Mouse (Mus musculus) MEL (cell line): ENCODE results near the gene Cox5b. TPM values are rescaled to one million over a fixed set of nuclear protein-coding genes. Genes with fewer than 3 reads are reported as not detected.

Experiments used
- DNase-seq: peaks from one replicate; pipeline ENCODE4 v3.0.0; 2011; ENCODE audit warnings: low read depth, low spot score
- H3K27ac ChIP-seq: 2 replicates; pipeline ENCODE4 v1.5.1; 2012; ENCODE audit warnings: low read depth, mild to moderate bottlenecking, control low read depth, low read length, moderate library complexity; ENCODE audit not compliant: control insufficient read depth
- H3K27me3 ChIP-seq, 2 experiments: fragments of 150-350 bp in 1 of 2; sonication (generic) in 1 of 2; 2 replicates each; pipeline ENCODE4 v1.6.1; 2012; ENCODE audit warnings: low read length in 2 of 2, mild to moderate bottlenecking in 2 of 2, improper control_type of control experiment in 1 of 2, moderate library complexity in 1 of 2; ENCODE audit not compliant: insufficient read depth in 2 of 2, control insufficient read depth in 1 of 2
- H3K36me3 ChIP-seq, 2 experiments: 2 replicates each; pipeline ENCODE4 v1.6.1; 2012 to 2014; ENCODE audit warnings: low read length in 2 of 2, improper control_type of control experiment in 1 of 2, inconsistent platforms in 1 of 2, mild to moderate bottlenecking in 1 of 2; ENCODE audit not compliant: insufficient read depth in 2 of 2, control insufficient read depth in 1 of 2
- H3K4me1 ChIP-seq, 2 experiments: fragments of 150-350 bp in 1 of 2; sonication (generic) in 1 of 2; 2 replicates each; pipeline ENCODE4 v1.6.1; 2012; ENCODE audit warnings: low read length in 2 of 2, improper control_type of control experiment in 1 of 2, mild to moderate bottlenecking in 1 of 2; ENCODE audit not compliant: insufficient read depth in 2 of 2, control insufficient read depth in 1 of 2
- H3K4me3 ChIP-seq, 2 experiments: fragments of 150-350 bp in 1 of 2; sonication (generic) in 1 of 2; 2 replicates each; pipeline ENCODE4 v1.5.1; 2012; ENCODE audit warnings: low read depth in 2 of 2, low read length in 2 of 2, mild to moderate bottlenecking in 2 of 2, moderate library complexity in 2 of 2, control low read depth in 1 of 2, improper control_type of control experiment in 1 of 2; ENCODE audit not compliant: control insufficient read depth in 1 of 2, insufficient read depth in 1 of 2
- H3K79me2 ChIP-seq: 2 replicates; pipeline ENCODE4 v1.6.1; 2012; ENCODE audit warnings: mild to moderate bottlenecking, low read length, moderate library complexity; ENCODE audit not compliant: control insufficient read depth, poor library complexity, insufficient read depth
- H3K9ac ChIP-seq: 2 replicates; pipeline ENCODE4 v1.6.1; 2012; ENCODE audit warnings: low read depth, mild to moderate bottlenecking, control low read depth, low read length, moderate library complexity; ENCODE audit not compliant: control insufficient read depth, poor library complexity, severe bottlenecking
- H3K9me3 ChIP-seq: fragments of 150-350 bp; sonication (generic); replicated peaks from 2 replicates; pipeline ENCODE4 v1.6.1; 2012; ENCODE audit warnings: mild to moderate bottlenecking, low read length, improper control_type of control experiment, moderate library complexity; ENCODE audit not compliant: insufficient read depth
- BHLHE40 ChIP-seq: IDR thresholded peaks from 2 replicates; pipeline ENCODE4 v1.6.1; 2012; ENCODE audit warnings: low read depth, mild to moderate bottlenecking, inconsistent platforms, low read length, improper control_type of control experiment, borderline replicate concordance
- CHD1 ChIP-seq: IDR thresholded peaks from 2 replicates; pipeline ENCODE4 v1.6.1; 2012; ENCODE audit warnings: low read depth, mild to moderate bottlenecking, inconsistent platforms, low read length, improper control_type of control experiment
- CHD2 ChIP-seq: IDR thresholded peaks from 2 replicates; pipeline ENCODE4 v1.6.1; 2011; ENCODE audit warnings: low read length, improper control_type of control experiment
- CTCF ChIP-seq, 3 experiments: IDR thresholded peaks in 2 of 3; conservative IDR thresholded peaks in 1 of 3; 2 replicates each; pipeline ENCODE4 v1.5.1; 2011 to 2012; ENCODE audit warnings: low read length in 3 of 3, low read depth in 2 of 3, mild to moderate bottlenecking in 2 of 3, improper control_type of control experiment in 1 of 3, inconsistent platforms in 1 of 3, mixed read lengths in 1 of 3, moderate library complexity in 1 of 3; ENCODE audit not compliant: control insufficient read depth in 1 of 3, insufficient read depth in 1 of 3, poor library complexity in 1 of 3, severe bottlenecking in 1 of 3
- EP300 ChIP-seq, 2 experiments: IDR thresholded peaks; 2 replicates each; pipeline ENCODE4 v1.6.1; 2011; ENCODE audit warnings: improper control_type of control experiment in 2 of 2, low read length in 2 of 2, low read depth in 1 of 2, mild to moderate bottlenecking in 1 of 2
- ETS1 ChIP-seq: IDR thresholded peaks from 2 replicates; pipeline ENCODE4 v1.6.1; 2012; ENCODE audit warnings: low read depth, mild to moderate bottlenecking, inconsistent platforms, low read length, improper control_type of control experiment, moderate library complexity
- GABPA ChIP-seq: IDR thresholded peaks from 2 replicates; pipeline ENCODE4 v1.6.1; 2012; ENCODE audit warnings: low read depth, mild to moderate bottlenecking, inconsistent platforms, low read length, improper control_type of control experiment, moderate library complexity
- HCFC1 ChIP-seq: IDR thresholded peaks from 2 replicates; pipeline ENCODE4 v1.6.1; 2012; ENCODE audit warnings: low read depth, mild to moderate bottlenecking, inconsistent platforms, low read length, improper control_type of control experiment, moderate library complexity
- JUND ChIP-seq: IDR thresholded peaks from 2 replicates; pipeline ENCODE4 v1.6.1; 2011; ENCODE audit warnings: low read depth, mild to moderate bottlenecking, improper control_type of control experiment, low read length
- KAT2A ChIP-seq: conservative IDR thresholded peaks from 2 replicates; pipeline ENCODE4 v1.6.1; 2012; ENCODE audit warnings: low read depth, low read length, improper control_type of control experiment, inconsistent platforms
- MAX ChIP-seq: IDR thresholded peaks from 2 replicates; pipeline ENCODE4 v1.6.1; 2011; ENCODE audit warnings: low read length, improper control_type of control experiment
- MEF2A ChIP-seq: IDR thresholded peaks from 2 replicates; pipeline ENCODE4 v1.6.1; 2014; ENCODE audit warnings: low read depth, mild to moderate bottlenecking, inconsistent platforms, low read length, improper control_type of control experiment; ENCODE audit not compliant: poor library complexity, insufficient replicate concordance, severe bottlenecking; ENCODE audit errors: extremely low read depth
- MXI1 ChIP-seq: IDR thresholded peaks from 2 replicates; pipeline ENCODE4 v1.6.1; 2011; ENCODE audit warnings: mild to moderate bottlenecking, low read depth, low read length, improper control_type of control experiment
- MYC ChIP-seq: IDR thresholded peaks from 2 replicates; pipeline ENCODE4 v1.6.1; 2011; ENCODE audit warnings: low read depth, mild to moderate bottlenecking, low read length, improper control_type of control experiment, moderate library complexity
- NELFE ChIP-seq: IDR thresholded peaks from 2 replicates; pipeline ENCODE4 v1.6.1; 2011; ENCODE audit warnings: low read depth, low read length, improper control_type of control experiment
- NRF1 ChIP-seq: IDR thresholded peaks from 2 replicates; pipeline ENCODE4 v1.6.1; 2014; ENCODE audit warnings: low read depth, mild to moderate bottlenecking, inconsistent platforms, low read length, improper control_type of control experiment, moderate library complexity; ENCODE audit not compliant: poor library complexity, insufficient read depth, severe bottlenecking
- POLR2A ChIP-seq, 2 experiments: IDR thresholded peaks; 2 replicates each; pipeline ENCODE4 v1.6.1; 2011 to 2012; ENCODE audit warnings: low read length in 2 of 2, mild to moderate bottlenecking in 2 of 2, control low read depth in 1 of 2, improper control_type of control experiment in 1 of 2, low read depth in 1 of 2, moderate library complexity in 1 of 2; ENCODE audit not compliant: control insufficient read depth in 1 of 2, insufficient read depth in 1 of 2, poor library complexity in 1 of 2
- RAD21 ChIP-seq: IDR thresholded peaks from 2 replicates; pipeline ENCODE4 v1.6.1; 2011; ENCODE audit warnings: mild to moderate bottlenecking, low read depth, low read length, improper control_type of control experiment
- TAL1 ChIP-seq: IDR thresholded peaks from 2 replicates; pipeline ENCODE4 v1.6.1; 2012; ENCODE audit warnings: mild to moderate bottlenecking, inconsistent platforms, low read length, moderate library complexity, mixed read lengths
- TBP ChIP-seq: IDR thresholded peaks from 2 replicates; pipeline ENCODE4 v1.8.0; 2011; ENCODE audit warnings: low read depth, low read length, improper control_type of control experiment
- UBTF ChIP-seq: IDR thresholded peaks from 2 replicates; pipeline ENCODE4 v1.6.1; 2012; ENCODE audit warnings: low read depth, mild to moderate bottlenecking, inconsistent platforms, low read length, improper control_type of control experiment, moderate library complexity, borderline replicate concordance; ENCODE audit not compliant: insufficient read depth
- USF1 ChIP-seq: IDR thresholded peaks from 2 replicates; pipeline ENCODE4 v1.6.1; 2014; ENCODE audit warnings: low read depth, mild to moderate bottlenecking, inconsistent platforms, low read length, improper control_type of control experiment, moderate library complexity
- USF2 ChIP-seq, 2 experiments: IDR thresholded peaks; 2 replicates each; pipeline ENCODE4 v1.6.1; 2011 to 2012; ENCODE audit warnings: improper control_type of control experiment in 2 of 2, low read length in 2 of 2, borderline replicate concordance in 1 of 2, inconsistent platforms in 1 of 2, low read depth in 1 of 2, mild to moderate bottlenecking in 1 of 2; ENCODE audit not compliant: insufficient read depth in 1 of 2
- ZC3H11A ChIP-seq: IDR thresholded peaks from 2 replicates; pipeline ENCODE4 v1.6.1; 2012; ENCODE audit warnings: low read depth, mild to moderate bottlenecking, inconsistent platforms, low read length, improper control_type of control experiment
- ZKSCAN1 ChIP-seq: IDR thresholded peaks from 2 replicates; pipeline ENCODE4 v1.6.1; 2012; ENCODE audit warnings: low read depth, mild to moderate bottlenecking, inconsistent platforms, low read length, improper control_type of control experiment, moderate library complexity
- polyA plus RNA-seq, 2 experiments: library from polyadenylated mRNA; stranded (reverse) in 1 of 2; unstranded in 1 of 2; fragments of >175 nt in 1 of 2; fragments of >200 nt in 1 of 2; gene quantifications; 2 replicates each; pipeline versions ENCODE4 v1.2.1 to v1.2.4; 2012; ENCODE audit warnings: low replicate concordance in 2 of 2, low read depth in 1 of 2; ENCODE audit not compliant: insufficient read length in 2 of 2, insufficient read depth in 1 of 2, missing spikeins in 1 of 2
- total RNA-seq: library from RNA; depleted of rRNA; stranded (reverse); fragments of 300-350 nt; gene quantifications from 2 replicates; pipeline ENCODE4 v1.2.3, GENCODE M21; 2012

Gene Cox5b
- total and polyA plus RNA-seq, 3 experiments, result 541 to 1,152 TPM; not detected in 1

DNA sequence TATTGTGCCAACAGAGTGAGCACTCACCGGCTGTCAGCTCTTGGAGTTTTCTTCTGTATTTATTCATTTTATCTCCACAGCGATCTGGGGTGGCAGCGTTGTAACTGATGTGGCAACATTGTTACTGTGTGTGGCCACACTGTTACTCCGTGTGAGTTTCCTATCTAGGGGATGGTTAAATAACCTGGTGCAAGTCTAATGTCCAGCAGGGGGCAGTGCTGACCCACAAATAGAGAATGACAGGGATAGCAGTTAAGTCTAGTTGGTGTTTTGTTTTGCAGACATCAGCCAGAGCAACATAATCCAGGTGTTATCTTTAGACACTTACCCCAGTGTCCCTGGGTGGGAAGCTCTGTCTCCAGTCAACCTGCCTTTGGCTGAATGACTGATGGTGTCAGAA is 46.1 kb downstream of the Cox5b start (continued):
- no peak for TF ChIP-seq JUND
- TF ChIP-seq GABPA, result no peak
- no peak for TF ChIP-seq ETS1
- TF ChIP-seq RAD21, result peak; percentile 82
- TF ChIP-seq TAL1, result no peak
- TF ChIP-seq UBTF, result no peak
- no peak for TF ChIP-seq USF2 (IDR thresholded peaks at IDR 0.05; ENCODE audit: borderline replicate concordance in 1 of 2, insufficient read depth in 1 of 2, low read depth in 1 of 2, low read length in 2 of 2)
- no peak for TF ChIP-seq KAT2A
- TF ChIP-seq MAX, result no peak
- no peak for TF ChIP-seq NRF1
- no peak for TF ChIP-seq ZKSCAN1
- no peak for TF ChIP-seq TBP
- no peak for TF ChIP-seq MYC
- no peak for TF ChIP-seq MXI1
- peak; percentile 65 for TF ChIP-seq ZC3H11A
- TF ChIP-seq POLR2A (IDR thresholded peaks at IDR 0.05; ENCODE audit: control insufficient read depth in 1 of 2, insufficient read depth in 1 of 2, low read depth in 1 of 2, low read length in 2 of 2, poor library complexity in 1 of 2), result no peak
- no peak for TF ChIP-seq MEF2A
- TF ChIP-seq CHD2, result no peak

DNA sequence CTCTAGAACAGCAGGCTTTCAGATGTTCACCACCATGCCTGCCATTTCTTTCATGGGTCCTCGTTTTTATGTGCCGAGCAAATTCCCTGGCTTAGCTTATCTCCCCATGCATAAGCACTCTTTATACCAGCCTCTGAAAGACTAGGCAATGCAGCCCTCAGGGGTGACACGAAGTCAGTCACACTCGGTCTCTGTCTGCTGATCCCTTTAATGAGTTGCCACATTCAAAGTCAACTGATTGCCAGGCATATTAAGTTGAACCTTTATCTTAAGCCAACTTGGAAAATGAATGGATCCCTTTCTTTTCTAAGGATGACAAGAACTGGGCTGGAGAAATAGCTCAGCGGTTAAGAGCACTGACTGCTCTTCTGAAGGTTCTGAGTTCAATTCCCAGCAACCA is 48.0 kb downstream of the Cox5b start:
- H3K4me3 ChIP-seq, result no peak overlapping the region
- H3K36me3 ChIP-seq, result no peaks in the 10 kb centered on the region; a peak in 1 of 4 replicates
- H3K27ac ChIP-seq, result no peak overlapping the region
- no peak for TF ChIP-seq NRF1
- no peak for TF ChIP-seq TBP
- TF ChIP-seq EP300 (IDR thresholded peaks at IDR 0.05; ENCODE audit: low read depth in 1 of 2, low read length in 2 of 2), result no peak
- no peak for TF ChIP-seq CTCF (IDR thresholded peaks at IDR 0.05 in 2 of 3, conservative IDR thresholded peaks at IDR 0.05 in 1 of 3; ENCODE audit: control insufficient read depth in 1 of 3, insufficient read depth in 1 of 3, low read depth in 2 of 3, low read length in 3 of 3, poor library complexity in 1 of 3, severe bottlenecking in 1 of 3)
- TF ChIP-seq RAD21, result no peak
- TF ChIP-seq NELFE, result no peak
- TF ChIP-seq BHLHE40, result no peak
- no peak for TF ChIP-seq HCFC1
- no peak for TF ChIP-seq USF1
- no peak for TF ChIP-seq GABPA
- no peak for TF ChIP-seq POLR2A (IDR thresholded peaks at IDR 0.05; ENCODE audit: control insufficient read depth in 1 of 2, insufficient read depth in 1 of 2, low read depth in 1 of 2, low read length in 2 of 2, poor library complexity in 1 of 2)
- no peak for TF ChIP-seq KAT2A
- no peak for TF ChIP-seq CHD1
- no peaks in the 10 kb centered on the region for H3K9me3 ChIP-seq
- peaks cover 0 to 4% of the 10 kb centered on the region in 2 experiments; a peak in 2 of 4 replicates for H3K27me3 ChIP-seq
- H3K79me2 ChIP-seq, result no peaks in the 10 kb centered on the region
- peaks cover 0 to 2% of the 10 kb centered on the region in 2 experiments; a peak in 1 of 4 replicates for H3K4me1 ChIP-seq
- H3K9ac ChIP-seq, result no peak overlapping the region
- DNase-seq, result no peak
